Mouse (Mus musculus) right cerebral cortex, postnatal 10 days (tissue): ENCODE measurements around the gene Capn5.

Experiments used
- DNase-seq, 2 experiments: peaks; one replicate each; pipeline ENCODE4 v3.0.0; 2021; ENCODE audit warnings: low spot score in 2 of 2

Gene Capn5

DNA sequence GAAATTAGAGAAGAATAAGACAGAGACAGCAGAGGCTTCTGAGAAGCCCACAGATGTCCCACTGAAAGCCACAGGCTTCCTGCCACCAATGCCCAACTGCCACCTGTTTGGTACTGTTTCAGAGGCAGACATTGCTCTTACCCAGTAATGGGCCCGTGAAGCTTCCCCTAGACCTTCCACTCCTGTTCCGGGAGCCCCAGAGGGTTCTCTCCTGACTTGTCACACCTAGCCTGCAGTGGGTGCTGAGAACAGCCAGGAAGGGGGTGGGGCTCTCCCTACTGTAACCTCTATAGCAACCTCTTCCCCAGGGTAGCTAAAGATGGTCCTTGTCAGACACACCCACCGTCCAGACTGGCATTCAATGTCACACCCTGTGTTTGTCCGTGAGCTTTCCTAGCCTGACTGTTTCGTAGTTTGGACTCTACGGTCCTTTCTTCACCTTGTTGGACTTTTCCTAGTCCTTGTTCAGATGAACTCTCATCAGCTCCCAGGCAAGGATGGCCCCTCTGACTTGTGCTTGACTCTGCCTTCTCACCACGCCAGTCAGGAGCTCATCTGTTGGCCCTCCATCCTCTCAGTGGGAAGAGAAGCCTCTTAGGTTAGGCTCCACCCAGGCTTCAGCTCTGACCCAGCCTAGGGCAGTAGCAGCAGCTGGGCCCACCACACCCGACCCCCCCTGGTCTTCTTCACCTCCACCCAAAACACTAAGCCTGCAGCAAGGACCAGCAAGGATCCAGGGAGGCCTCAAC is 1.6 kb downstream of the Capn5 start:
- no peak for DNase-seq

DNA sequence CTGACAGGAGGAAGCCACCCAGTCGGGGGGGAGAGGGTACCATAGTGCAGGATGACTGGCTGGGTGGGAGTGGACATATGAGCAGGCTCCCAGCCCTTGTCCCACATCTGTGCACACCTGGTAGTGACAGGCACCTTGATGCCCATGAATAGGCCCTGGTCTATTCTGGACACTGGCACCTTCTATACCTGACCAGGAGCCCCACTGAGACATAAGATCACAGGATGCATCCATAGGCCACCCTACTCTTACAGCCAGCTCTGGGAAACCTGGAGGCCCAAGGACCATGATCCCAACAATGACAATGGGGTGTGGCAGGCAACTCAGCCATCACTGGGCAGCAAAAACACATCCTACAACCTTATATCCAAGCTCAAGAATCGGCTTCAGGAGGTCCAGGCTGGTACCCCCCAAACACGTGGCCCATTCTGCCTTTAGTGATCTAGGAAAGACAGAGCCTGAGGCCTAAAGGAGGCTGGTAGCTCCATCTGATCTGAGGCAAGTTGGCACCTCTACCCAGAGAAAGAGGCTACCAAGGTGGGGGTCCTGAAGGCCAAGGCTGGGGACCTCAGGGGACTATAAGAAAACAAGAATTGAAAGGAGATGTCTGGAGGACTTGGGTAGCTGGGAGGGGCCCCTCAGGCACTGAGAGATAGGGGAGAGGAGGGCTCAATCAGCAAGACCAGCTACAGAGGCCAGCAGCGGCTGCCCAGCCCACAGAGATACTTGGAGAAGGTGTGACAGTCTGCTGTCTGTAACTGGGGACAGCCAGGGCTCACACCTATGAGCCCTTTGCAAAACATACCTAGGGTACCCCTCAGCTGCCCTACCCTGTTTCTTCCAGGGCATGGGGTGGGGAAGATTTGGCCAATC is 3.0 kb downstream of the Capn5 start:
- no peak for DNase-seq

DNA sequence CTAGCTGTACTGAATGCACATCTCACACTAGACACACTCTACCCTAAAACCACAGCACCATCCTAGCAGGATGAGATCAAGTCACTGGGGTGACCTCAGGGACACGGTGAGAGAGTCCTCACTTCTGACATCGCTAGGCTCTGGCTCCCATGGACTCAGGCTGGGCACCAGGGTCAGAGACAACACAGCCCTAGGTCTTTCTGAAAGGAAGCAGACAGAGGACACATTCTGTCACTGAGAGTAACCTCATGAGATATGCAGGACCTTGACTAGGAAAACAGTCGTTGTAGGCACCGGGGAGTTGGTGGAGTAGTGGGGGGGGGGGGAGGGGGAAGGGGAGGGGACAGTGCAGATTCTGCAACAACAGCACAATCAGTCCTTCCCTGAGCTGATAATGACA is 4.7 kb downstream of the Capn5 start:
- DNase-seq: no peak

DNA sequence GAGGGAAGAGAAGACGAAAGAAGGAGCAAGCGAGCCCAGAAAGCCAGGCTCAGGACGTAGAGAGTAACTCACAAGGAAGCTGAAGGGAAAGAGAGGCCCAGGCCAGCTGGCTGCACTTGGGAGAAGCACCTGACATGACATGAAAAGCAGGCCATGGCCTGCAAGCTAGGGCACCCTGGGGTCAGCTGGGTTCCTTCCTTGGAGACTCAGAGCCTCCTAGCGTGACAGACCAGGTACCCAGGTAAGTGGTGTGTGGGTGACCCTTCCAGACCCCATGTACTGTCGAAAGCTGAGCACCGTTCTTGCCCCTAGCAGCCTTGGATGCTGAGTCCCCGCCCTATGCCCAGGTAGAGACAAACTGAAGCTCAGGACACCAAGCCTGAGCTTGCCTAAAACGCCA is 5.4 kb downstream of the Capn5 start:
- no peak for DNase-seq

DNA sequence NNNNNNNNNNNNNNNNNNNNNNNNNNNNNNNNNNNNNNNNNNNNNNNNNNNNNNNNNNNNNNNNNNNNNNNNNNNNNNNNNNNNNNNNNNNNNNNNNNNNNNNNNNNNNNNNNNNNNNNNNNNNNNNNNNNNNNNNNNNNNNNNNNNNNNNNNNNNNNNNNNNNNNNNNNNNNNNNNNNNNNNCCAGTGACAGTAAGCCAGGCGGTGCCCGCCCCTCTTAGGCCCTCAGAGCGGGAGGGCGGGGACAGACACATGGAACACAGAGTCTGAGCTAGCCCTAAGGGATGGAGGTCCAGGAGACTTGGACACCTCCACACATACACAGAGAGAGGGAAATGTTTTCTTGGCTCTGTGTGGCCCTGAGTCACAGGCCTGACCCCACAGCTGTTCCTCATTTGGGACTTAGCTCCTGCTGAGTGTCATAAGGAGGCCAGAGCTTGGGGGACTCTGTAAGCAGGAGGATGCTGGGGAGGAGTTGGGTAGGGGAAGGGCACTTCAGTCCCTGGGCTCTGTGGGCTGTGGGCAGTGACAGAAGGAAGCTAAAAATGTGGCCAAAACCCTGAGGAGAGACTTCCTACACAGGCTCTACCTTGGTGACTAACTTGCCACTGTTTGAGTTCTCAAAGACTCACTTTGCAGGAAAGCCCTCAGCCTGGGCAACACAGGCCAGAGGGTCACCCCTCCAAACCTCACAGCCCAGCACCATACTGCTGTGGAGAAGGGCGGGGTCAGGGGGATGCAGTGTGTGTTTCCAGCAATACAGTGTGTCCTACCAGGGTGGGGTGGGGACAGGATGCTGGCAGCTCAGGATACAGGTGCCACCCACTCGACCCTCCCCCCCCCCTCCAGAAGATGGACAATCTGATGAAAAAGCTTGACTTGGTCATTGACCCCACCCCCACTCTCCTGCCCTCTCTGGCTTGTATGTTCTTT is 6.7 kb downstream of the Capn5 start:
- DNase-seq: peak in 1 of 2 experiments; percentile 25

DNA sequence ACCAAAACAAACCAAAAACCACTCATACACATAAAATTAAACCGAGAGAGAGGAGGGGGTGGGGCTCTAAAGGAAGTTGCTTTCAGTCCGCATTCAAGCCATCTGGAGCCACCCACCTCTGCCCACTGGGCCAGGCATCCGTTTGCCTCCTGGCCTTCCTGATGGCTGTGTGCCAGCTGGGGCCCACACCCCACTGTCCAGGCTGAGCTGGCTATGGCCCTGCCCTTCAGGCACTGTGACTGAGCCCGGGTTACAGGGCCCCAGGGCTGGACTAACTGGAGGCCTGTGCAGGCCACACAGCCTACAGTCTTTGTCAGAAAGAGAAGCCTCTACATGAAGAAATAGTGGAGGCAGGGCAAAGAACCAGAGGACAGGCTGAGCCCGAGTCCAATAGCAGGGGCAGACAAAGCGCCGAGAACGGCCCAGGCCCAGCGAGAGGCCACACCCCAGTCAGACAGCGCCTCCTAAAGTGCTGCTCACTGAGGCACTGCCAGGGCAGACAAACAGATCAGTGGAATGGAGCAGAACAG is 13.0 kb downstream of the Capn5 start:
- no peak for DNase-seq

DNA sequence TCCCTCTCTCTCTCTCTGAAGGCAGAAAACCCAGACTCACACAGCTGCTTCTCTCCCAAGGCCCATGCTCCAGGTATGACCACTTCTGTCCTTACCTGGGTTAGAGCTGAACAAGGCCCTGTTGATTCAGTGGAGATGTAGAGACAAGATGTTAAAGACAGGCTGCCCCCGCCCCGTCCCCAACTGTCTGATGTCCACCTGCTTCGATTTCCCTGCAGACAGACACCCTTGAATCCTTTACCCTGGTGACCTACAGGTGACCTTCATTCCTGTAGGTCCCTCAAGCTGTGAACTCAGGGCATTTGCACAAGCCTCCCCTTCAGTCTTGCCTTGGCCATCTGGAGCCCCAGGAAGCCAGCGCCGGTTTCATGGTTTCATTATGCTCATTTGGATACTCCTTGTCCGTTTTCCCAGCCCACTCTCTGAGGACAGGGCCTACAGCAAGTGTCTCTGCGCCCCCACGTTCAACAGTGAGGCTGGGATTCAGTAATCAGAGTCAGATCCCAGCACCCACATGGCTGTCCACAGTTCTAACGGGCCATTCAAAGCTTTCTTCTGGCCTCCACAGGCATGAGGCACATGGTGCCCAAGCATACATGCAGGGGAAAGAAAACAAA is 13.6 kb downstream of the Capn5 start:
- no peak for DNase-seq

DNA sequence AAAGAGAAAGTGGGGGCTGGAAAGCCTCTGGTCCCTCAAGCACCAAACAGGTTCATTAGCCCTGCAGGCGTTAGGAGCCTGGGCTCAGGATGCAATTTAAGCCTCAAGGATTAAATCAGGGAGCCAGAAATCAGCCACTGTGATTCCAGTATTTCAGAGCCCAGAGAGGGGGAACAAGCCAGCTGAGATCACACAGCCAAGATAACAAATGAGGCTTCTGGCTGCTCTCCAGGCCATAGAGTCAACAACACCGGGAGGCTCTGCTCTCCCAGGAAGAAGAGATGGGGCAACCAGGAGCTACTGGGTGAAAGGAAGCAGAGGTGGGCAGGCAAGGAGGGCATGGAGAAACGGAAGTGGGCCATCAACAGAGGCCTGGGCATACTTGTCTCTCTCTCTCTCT is 14.4 kb downstream of the Capn5 start:
- no peak for DNase-seq

DNA sequence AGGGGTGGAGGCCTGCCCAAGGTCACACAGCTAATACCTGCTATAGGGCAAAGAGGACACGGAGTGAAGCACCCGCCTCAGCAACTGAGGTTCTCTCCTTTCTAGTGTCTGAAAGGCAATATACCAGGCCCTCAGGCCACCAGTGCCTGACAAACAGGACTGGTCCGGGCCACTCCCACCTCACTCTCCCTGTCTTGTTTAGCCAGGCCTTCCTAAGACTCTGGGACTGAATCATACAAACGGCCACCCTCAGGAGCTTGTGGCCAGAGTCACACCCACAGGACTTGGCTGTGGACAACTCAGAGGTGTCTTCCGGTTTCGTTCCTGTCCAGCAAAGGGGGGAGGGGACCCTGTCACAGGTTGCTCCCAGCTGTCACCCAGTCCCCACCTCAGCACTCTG is 15.8 kb downstream of the Capn5 start:
- DNase-seq: no peak

DNA sequence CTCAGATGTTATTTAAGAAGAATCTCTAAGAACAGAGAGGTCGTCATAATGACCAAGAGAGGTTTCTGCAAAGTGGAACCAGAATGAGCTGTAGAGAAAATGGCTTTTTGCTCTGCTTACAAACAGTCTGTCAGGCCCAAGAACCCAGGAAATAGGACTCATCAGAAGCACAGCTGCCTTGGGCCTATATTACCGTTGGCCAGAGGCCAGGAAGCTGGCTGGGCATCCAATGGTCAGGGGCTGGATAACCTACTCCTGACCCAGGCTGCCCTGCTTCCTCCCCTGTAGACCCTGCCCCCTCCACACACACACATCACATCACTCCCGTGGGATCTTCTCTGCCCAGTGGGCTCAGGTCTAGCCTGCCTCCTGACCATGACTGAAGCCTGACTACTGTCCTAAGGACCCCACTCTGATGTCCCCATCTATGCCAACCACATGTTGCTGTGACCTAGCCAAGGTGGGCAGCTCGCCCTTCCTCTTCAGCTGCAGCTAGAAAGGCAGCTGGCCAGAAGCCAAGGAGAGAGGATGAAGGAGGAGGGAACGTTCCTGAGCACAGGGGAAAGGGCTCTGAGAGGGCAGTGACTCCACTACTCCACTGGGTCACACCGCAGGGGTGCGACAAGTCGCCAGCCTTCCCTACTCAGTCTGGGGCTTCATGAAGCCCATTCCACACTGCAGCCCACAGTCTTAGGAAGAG is 17.9 kb downstream of the Capn5 start:
- DNase-seq: no peak

DNA sequence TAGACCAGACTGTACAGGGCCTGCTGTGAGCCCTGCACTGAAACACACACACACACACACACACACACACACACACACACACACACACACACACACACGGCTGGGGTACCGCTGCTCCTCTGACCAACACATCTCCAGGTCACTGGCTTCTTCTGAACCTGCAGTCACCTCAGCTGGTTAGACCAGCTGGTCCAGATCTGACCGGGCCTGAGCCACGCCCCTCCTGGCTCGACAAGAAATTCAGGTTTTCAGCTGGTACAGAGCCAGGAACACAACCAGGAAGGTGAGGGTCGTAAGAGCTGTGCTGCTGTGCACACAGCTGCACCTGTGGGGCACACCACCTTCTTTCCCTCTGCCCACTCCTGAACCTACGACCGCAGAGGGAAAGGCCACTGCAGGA is 19.6 kb downstream of the Capn5 start:
- no peak for DNase-seq

DNA sequence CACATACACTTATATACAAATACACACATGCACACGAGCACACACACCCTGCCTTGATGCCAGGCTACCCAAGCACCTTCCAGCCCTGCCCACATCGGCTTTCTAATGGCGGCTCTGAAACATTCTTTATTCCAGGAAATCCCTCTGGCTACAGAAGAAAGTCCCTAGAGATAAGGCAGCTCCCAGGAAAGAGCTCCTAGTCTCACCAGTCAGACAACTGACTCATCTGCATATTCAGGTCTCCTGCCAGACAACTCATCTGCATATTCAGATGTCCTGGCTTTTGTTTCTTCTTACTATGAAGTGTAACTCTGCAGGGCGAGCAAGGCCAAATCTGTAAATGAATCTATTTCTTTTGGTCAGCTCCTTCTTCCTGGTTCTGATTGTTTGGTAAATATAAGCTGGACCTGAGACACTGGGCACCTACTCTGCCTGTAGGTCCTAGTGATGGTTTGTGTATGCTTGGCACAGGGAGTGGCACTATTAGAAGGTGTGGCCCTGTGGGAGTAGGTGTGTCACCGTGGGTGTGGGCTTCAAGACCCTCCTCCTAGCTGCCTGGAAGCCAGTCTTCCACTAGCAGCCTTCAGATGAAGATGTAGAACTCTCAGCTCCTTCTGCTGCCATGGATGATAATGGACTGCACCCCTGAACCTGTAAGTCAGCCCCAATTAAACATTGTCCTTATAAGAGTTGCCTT is 20.3 kb downstream of the Capn5 start:
- no peak for DNase-seq

DNA sequence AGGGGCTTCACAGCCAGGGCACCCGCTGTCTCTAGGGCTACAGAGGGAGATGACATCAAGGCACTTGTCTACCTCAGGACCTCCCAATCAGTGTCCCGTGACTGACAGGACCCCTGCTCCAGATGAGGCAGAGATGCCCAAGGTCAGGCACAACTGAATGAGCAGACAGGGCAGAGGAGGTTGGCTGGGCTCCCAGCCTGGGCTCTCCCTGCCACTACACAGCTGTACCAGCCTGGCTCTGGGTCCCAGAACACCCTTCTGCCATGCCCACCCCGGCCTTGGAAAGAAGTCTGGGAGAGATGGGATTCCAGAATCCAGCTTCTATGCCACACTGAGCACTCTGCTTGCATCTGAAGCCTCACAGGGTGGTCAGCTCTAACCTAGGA is 21.8 kb downstream of the Capn5 start:
- DNase-seq: no peak

DNA sequence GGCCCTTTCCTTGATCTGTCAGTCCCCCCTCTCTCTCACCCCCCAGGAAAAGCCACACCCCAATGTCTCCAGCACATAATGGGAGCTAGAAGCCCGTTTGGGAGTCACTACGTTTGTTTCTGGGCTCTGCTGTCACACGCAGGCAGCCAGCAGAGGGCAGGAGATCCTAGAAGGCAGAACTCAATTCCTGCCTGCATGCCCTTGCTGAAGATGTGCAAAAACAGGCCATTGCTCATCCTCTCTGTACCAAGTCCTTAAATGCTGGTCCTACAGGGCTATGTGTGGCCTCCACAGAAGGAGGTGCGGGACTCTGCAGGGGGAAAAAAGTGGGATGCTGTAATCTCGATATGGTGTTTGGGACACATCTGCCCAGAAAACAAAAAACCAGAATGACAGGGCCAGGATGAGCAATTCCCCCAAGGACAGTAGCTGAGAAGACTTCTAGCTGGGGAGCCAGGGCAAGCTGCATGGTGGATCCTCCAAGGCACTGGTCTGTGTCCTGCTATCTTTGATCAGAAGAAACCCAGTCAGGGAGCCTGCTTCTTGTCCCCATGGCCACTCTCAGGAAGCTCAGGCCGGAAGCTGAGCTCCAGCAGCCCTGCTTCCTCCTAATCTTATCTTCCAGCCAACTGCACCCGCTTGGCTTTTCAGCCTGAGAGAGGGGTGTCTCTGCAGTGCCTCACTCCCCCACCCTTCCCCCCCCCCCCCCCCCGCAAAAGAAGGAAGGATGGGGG is 22.4 kb downstream of the Capn5 start:
- DNase-seq: peak; percentile 75 to 84

DNA sequence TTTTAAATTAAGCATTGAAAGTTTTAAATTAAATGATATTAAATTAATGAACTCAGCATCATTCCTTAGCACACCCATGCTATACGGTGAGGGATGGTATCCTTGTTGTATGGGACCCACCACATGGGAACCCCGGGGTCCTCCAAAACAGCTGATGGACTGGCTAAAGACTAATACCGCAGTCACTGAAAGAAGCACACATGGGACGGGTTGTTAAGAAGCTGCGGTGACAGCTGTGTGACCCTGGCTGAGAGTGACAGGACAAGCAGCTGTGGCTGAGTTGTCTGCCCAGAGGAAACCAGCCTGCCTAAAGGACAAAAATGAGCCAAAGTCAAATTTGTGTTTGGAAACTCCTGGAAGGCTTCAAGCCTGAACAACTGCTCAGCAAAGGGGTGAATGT is 24.2 kb downstream of the Capn5 start:
- DNase-seq: no peak

DNA sequence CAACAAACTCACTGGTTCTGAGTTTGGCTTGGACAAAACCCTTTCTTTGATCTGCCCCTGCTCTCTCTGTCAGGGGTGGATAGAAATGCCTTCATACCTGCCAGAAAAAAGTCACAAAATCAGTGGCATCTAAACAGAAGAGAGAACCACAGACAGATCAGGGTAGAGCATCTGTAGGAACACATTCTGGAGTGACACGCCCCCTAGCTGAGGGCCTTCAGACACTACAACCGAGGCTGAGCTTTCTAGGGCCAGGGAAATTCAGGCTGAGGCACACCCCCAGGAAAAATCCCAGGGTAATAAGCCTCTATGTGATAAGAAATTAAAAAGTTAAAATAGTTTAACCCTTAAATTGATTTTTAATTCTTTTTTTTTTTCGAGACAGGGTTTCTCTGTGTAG is 24.7 kb downstream of the Capn5 start:
- no peak for DNase-seq

DNA sequence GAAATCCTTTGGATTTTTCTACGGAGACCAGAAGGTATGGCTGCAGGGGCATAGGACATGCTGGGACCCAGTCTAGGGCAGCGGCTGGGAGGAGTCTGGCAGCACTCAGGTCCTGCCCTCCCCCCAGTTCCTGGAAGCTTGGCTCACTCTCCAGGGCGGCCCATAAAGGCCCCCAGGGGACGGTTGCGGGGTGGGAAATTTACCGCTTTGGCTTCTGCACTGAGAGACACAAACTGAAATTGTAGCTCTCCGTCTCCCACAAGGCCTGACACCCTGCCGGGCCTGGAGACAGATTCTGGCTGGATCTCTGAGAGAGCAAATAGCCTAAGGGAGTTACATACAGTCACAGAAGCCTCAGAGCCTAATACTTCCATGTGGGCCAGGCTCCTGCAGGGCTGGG is 25.7 kb downstream of the Capn5 start:
- DNase-seq: no peak

DNA sequence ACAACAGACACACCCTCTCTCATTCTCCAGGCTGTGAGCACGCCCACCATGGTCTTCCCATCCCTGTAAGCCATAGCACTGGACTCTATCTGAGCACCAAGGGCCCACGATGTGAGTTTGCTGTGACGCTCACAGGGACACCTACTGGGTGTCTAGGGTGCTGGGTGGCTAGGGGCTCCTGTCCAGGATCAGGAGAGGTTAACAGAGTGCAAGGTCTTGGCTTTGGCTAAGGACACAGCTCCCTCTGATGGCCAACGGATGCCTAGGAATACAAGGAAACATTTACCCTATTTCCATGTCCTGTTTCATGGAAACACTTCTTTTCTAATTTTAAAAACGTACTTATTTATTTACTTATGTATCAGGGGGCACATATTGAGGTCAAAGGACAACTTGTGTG is 27.5 kb downstream of the Capn5 start:
- no peak for DNase-seq

DNA sequence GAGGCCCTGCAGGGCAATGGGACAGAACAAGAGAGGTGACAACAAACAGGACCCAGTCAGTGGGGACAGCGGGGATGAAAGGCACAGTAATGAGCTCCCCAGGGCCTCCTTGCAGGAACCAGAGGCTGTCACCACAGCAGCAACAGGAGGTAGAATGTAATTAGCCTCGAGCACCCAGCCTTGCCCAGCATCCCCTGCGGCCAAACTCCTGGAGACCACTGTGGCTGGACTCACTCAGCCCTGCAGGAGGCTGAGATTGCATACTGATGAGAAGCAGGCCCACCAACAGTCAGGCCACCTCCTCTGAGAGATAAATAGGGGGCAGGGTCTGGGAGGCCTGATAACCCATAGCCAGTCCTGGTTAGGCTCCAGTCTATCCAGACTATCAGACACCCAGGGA is 28.3 kb downstream of the Capn5 start:
- DNase-seq: no peak
